Mouse (Mus musculus) adrenal gland, postnatal 36 days (tissue): ENCODE measurements around the gene Nfkbib. TPM values are rescaled to one million over a fixed set of nuclear protein-coding genes. Genes with fewer than 3 reads are reported as not detected.

Source experiments
- DNase-seq, 2 experiments: peaks; one replicate each; pipeline ENCODE4 v3.0.0; 2021; ENCODE audit warnings: mixed read lengths in 1 of 2
- total RNA-seq, 2 experiments: library from RNA; stranded (reverse); gene quantifications; 2 replicates each; pipeline ENCODE4 v1.2.3; 2021

The Nfkbib gene
- total RNA-seq, 2 experiments from 2014 or later: 44.1 to 49.2 TPM

DNA sequence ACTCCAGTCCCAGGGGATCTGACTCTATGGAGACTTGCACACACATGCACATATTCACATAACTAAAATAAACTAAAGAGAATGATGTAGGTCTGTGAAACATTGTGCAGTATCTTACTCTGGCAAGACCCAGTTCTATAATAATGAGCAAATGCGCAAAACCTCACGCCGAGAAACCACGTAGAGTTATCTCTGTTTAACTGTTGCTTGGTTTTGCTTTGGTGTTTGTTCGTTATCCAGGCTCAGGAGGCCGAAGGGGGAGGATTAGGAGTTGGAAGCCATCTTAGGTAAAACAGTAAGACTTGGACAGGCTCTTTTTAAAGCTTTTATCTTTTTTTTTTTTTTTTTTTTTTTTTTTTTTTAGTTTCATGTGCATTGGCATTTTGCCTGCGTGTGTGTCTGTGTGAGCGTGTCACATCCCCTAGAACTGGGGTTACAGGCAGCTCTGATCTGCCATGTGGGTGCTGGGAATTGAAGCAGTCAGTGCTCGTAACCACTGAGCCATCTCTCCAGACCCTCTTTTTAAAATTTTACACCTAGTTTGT, 2.2 kb upstream of the Nfkbib start:
- no peak for DNase-seq

DNA sequence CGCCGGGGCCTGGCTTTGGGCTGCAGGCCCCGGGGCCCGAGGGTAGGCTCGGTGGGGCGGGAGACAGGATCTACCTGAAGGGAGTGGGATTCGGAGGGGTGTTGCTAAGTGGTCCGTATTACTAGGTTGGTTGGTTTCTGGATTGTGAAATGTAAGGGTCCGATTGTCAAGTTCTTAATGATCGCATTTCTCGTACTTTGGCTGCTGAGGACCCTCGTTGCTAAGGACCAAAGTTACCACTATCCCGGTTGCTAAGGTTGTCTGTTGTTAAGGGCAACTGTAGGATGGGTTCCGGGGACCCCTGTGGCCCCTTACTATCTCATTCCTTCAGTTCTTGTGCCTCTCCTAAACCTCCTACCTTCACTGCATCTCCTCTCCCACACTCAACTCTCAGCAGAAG, 402 bp downstream of the Nfkbib start:
- DNase-seq: no peak

DNA sequence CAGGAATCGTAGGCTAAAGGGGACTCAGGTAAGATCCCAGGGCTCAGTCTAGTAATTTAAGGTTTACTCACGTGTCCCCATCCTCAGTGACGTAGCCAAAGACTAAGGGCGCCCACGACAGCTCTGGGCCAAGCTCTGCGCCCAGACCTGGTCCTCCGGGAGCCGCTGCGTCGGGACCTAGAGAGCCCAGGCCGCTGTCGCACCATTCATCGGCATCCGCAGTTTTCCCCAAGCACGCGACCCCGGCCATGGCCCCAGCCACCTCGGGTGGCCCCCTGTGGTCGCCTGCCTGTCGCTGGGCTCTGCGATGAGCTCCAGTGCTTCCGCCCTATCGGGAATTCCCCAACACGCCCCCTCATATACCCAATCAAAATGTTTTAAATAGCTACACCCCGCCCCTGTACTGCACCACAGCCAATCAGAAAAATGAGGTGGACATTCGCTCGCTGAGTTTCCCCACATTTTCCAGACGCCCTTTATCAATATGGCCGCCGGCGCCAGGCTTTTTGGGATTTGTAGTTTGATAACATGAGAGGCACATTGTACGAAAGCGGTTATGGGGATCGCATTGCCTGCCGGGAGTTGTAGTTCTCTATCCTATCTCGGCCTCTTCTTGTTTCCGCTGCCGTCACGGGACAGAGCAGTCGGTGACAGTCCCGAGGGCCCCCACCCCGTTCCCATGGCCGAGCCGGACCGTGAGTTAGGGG, 986 bp downstream of the Nfkbib start, which contains the start of gene Sirt2:
Gene Sirt2, plus strand, starts transcription at position 563 of the 707 bp plus-strand sequence.
- DNase-seq: peak; percentile 94 to 97

DNA sequence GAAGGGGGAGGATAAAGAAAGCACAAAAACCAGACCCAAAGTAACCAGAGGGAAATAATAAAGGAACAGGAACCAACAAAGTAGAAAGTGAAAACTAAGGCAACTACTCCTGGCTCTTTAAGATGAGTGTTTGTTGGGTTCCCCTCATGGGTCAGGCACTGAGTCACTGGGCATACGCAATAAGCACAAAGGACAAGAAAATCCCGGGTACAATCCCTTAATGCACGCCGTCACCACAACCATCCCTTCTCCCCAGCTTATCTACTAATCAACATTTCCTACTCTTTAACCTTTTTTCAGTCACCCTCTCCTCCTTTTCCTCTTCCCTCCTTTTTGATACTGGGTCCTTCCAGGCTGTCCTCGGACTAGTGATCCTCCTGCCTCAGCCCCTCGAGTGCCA, 2.1 kb downstream of the Nfkbib start:
- peak; percentile 45 to 55 for DNase-seq

DNA sequence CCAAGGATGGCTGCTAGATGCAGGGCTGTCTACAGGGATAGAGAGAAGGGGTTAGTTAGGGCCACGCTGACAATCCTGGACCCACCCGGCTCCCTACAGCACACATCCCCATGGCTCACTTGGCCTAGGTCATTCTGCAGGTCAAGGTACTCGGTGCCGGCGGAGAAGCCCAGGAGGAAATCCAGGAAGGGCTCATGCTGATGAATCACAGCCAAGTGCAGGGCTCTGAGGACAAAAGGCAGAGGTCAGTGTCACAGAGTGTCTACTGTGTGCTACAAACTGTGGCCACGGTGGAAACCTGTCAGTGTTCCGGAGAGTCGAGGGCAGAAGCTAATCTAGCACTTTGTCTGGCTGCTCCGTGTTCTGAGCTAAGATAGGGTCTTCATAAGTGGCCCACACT, 5.4 kb downstream of the Nfkbib start:
- DNase-seq: peak; percentile 34 to 56

DNA sequence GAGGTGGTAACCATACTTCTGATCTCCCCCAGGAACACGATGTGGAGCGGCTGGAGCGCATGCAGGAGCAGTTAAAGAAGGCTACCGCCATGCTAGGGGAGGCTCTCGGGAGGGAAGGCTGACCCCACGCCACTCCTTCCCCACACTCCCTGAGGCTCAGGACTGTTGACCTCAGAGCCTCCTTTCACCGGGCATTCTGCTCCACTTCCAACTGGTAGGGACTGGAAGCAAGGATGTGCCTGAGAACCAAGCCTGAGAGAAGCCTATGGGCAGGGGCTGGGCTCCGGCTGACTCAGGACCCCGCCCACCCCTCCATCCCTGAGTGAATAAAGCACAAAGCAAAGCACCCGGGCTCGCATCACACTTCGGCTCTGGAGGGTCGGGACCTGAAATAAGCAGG, 8.7 kb downstream of the Nfkbib start:
- DNase-seq: no peak

DNA sequence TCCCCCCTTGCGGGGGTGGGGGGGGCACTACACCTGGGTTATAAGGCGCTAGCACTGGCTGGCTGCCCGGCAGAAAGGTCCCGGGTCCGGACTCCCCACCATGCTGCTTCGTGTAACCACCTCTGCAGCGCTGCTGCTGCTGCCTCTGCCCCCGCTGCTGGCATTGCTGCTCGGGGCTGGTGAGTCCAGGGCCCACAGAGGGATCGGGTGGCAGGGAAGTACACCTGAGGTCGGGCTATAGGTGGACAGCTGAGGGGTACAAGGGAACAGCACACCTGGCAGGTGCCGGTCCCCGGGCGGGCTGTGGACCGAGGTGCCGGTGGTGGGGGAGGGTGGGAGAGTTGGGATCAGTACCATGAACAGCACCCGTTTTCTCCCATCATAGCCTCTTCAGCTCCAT, 11.2 kb downstream of the Nfkbib start, which contains the start of gene Ccer2:
Gene Ccer2, plus strand, starts transcription at position 96 of the 400 bp plus-strand sequence.
- DNase-seq: no peak

DNA sequence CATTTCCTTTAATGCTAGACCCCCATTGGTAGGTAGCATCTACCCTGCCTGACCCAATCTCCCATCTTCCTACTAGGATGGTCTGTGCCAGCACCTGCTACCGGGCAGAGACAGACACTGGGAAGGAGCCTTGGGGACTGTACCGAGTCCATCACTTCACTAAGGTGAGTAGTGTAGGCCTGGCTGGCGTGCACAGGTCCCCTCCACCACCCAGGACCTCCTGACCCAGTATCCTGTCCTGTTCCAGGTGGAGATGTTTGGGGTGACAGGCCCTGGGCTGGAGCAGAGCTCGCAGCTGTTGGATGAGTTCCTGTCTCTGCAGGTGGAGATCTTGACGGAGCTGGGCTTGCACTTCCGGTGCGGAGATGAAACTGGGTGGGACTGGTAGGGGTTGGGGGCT, 17.4 kb downstream of the Nfkbib start:
- no peak for DNase-seq

DNA sequence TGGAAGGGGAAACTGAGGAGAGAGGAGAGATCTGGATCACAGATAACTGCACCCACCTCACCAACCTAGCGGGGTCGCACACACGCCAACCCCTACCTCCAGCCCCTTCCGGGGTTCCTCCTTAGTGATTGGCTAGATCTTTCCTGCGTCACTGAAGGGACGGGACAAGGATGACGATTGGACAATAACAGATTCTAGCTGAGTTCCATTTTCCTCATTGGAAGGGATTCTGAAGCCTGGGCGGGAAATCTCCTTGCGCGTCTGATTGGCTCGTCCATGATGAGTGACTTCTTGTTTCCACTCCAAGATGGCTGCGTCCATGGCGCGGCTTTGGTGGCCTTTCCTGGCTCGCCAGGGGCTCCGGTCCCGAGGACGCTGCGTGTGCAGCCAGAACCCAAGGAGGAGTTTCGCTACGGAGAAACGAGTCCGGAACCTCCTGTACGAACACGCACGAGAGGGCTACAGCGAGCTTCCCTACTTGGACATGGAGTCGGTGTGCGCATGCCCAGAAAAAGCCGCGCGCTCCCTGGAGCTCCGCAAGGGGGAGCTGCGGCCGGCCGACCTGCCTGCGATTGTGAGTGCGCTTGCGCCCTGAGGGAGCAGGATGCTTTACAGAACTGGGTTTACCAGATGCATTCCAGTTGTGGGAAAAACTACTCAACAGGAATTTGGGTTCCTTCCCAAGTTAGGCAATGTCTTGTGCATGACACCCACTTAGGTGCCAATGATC, 25.4 kb downstream of the Nfkbib start, which contains the start of the genes Mrps12 and Sars2:
Gene Mrps12, minus strand, starts transcription at position 112 of the 730 bp plus-strand sequence.
Gene Sars2, plus strand, starts transcription at position 284 of the 730 bp plus-strand sequence.
- DNase-seq: peak; percentile 94

DNA sequence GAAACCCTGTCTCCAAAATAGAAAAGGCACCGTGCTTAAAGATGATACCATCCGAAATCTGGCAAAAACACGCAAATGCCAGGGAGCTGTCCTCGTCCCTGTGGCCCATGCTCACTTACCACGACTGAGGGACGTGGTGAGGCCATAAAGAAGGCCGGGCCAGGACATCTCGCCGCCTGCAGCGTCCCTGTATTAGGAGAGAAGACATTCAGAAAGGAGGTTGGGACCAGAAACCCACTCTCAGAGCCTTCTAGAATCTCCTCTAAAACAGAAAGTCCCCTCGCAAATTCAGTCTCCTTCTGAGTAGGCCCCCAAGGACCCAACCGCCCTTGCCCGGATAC, 26.0 kb downstream of the Nfkbib start:
- DNase-seq: no peak

DNA sequence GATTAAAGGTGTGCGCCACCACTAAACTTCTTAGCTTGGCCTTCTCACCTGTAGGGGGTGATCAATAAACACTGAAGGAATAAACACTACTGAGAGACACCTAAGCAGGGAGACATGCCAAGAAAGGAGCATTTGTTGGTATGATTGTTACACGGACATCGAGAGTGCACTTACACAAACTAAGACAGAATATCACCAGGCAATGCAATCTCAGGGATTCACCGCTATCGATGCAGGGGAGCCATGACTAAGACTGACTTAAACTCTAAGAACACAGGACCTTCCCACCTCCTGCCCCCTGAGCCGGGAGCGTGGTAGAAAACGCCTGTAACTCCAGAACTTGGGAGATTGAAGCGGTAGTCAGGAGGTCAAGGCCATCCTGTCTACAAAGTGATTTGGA, 26.4 kb downstream of the Nfkbib start:
- peak; percentile 32 to 33 for DNase-seq

DNA sequence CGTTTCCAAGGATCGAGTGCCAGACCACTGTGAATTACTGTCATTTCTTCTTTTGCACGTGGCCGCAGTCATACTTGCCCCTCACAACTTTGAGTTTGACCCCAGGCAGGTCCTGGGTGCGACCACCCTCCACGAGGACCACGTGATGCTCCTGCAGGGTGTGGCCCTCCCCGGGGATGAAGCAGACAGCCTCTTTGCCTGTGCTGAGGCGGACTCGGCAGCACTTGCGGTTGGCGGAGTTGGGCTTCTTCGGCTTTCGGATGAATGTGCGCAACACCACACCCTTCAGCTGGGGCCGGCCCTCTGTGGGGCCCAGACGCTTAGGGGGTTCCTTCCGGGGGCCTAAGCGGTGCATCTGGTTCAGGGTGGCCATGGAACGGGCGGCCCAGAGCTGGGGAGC, 27.5 kb downstream of the Nfkbib start:
- DNase-seq: no peak

DNA sequence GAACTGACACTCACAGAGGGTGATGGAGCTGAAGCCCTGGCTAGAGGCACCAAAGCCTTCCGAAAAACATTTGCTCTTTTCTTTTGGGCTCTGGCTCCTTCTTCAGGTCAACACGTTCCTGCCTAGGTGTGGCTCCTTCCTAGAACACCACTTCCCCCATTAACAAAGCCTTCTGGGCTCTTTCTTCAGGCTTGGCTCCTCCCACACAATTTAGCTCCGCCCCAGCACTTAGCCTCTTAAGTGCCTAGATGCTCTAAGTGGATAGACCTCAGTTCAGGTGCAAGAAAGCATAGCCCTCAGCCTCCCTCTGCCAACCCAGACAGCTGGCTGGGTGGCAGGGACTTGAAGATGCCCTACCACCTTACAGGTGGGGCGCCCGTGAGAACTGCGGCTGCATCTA, 31.6 kb downstream of the Nfkbib start:
- no peak for DNase-seq

DNA sequence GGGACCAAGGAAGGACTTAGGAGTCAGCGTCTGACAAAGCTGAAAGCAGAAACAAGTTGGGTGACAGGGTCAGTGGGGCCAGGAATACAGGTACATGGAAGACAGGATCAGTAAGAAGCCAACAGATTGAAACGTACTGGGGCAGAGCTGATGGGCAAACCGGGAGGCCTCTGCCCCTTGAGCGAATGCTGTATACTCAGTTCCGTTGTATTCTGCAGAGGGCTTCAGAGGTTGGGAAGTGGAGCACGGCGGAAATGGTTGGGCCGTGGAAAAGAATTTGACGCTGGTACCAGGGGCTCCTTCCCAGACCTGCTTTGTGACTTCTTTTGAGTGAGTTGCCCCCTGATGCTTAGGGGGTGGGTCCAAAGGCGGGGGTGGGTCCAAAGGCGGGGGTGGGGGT, 34.1 kb downstream of the Nfkbib start:
- no peak for DNase-seq

DNA sequence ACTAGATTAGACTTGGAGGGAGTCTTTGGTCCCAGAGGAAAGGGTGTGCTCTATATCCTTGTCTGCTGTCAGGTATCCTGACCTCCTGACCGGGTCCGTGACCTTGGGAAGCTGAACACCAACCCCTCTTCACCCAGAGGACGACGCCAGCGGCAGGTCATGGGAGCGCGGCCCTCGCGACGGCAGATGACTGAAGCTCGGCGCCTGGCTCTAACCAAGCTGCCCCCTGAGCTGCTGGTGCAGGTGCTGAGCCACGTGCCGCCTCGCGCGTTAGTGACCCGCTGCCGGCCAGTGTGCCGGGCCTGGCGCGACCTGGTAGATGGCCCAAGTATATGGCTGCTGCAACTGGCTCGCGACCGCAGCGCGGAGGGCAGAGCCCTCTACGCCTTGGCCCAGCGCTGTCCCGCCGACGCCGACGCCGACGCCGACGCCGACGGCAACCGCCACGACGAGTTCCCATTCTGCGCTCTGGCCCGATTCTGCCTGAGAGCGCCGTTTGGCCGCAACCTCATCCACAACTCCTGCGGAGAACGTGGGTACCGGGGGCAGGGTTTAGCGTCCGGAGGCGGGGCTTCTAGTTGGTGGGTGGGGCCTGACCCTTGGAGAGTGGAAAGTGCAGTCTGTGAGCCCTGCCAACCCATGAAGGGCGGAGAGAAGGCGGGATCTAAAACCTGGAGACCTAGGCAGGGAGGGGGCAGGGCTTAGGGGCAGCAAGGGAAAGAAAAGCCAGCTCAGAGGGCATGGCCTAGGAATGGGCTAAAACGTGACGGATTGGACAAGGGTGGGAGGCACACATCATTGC, 34.8 kb downstream of the Nfkbib start:
- DNase-seq: peak; percentile 91

DNA sequence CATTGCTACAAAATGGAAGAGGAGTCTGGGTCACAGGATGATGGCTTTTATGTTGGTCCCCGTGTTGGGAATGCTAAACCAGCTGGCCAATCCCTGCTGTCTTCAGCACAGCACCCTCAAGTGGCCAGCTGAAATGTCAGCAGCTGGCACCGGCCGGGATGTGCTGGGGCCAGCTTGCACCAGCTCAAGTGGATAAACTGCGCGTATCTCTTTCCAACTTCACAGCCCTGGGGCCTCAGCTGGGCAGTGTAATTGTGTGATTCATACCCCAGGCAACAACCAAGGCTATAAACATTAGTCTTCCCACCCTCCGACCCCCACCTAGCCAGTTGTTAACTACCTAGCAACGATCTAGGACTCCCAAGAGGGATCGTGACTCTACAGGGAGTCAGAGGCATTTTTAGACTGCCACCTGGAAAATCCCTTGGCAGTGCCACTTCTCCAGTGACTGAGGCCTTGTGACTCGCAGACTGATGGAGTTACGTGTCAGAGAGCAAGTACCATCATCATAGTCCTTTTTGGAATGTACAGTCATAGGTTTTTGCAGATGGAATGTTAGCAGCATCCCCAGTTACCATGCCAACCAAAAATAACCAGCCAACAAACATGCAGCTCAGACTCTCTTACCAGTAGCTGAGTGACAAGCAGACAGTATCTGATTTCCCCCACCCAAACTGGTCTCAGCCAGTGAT, 39.5 kb downstream of the Nfkbib start:
- peak; percentile 32 to 38 for DNase-seq

DNA sequence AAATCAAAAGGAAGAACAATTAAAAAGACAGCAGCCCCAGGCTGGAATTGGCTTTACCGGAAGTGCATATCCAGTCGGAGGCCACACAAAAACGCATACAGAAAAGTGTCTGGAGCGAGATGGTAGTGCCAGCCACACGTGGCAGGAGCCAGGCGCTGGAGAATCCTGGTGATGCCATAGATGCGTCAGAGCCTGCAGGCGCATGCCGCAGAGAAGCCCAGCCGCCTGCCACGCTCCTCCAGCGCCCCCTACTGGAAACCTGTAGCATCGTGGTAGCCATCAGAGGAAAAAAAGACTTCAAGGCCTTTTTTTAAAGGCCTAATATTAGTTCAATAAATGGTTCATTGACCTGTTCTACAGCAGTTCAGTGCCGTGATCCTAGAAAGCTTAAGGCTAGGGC, 40.7 kb downstream of the Nfkbib start:
- DNase-seq: peak; percentile 90 to 91

DNA sequence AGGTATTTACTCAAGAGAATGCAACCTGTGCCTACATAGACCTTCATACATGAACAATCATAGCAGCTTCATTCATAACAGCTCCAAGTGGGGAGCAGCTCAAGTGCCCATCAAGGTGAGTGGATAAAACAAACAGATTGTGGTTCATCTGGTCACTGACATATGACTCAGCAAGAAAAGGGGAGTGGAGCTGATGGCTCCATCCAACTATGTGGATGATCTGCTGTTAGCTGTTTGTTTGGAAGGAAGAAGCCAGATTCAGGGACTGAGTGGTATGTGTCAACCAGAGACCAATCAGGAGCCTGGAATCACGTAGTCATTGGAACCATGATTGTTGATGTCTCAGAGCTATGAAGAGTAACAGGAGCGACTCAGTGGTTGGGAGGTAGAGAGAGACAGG, 42.7 kb downstream of the Nfkbib start:
- no peak for DNase-seq

DNA sequence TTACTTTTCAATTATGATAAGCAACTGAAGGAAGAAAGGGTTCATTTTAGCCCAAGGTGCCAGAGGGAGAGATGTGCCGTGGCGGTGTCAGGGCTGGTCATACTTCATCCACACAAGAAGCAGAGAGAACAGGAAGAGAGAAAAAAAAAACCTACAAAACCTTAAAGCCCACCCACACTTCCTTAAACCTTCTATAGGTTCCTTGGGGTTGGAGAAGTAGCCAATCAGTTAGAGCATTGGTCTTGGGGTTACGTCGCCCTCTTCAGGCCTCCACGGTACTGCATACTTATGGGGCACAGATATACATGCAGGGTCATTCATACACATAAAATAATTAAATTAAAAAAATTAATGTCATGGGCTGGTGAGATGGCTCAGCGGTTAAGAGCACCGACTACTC, 45.2 kb downstream of the Nfkbib start:
- DNase-seq: no peak

DNA sequence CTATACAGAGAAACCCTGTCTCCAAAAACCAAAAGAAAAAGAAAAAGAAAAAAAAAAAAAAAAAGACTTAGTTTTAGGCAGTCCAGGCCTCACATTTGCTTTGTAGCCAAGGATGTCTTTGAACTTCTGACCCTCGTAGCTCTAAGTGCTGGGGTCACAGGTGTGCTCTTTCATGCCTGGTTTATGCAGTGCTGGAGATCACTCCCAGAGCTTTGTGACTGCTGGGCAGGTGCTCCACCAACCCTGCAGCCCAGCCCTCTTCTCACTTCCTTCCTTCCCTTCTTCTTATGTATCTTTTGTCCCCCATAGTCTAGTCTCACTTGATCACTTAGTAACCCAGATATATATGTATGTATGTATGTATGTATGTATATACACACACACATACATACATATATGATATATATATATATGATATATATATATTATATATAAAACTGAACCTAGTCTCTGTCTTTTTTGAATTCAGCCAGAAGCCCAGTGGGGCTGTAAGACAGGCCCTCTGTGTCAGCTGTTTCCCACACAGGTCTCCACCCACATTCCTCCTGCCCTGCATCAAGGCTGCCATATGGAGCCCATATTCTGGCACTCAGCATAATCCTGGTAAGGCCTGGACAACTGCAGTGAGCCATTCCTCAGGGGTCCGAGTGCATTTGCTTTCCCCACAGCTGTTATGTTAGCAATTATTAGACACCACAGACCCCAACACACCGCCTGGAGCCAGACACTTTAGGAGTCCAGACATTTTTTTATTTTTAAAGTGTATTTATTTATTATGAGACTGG, 46.4 kb downstream of the Nfkbib start:
- no peak for DNase-seq

DNA sequence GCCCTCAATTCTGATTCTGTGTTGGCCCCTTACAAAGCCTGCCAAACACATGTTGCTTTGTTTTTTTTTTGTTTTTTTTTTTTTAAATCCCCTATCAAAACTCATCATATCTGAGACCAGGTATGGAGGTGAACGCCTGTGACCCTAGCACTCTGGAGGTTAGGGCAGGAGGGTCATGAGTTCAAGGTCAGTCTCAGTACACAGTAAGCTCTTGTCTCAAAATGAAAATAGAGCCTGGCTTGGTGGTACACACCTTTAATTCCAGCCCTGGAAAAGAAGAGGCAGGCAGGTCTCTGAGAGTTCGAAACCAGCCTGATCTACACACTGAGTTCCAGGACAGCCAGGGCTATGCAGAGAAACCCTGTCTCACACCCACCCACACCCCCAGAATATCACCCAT, 47.7 kb downstream of the Nfkbib start:
- DNase-seq: no peak
